Mouse (Mus musculus) heart, embryonic 14.5 days (tissue): Measurements from ENCODE around the gene Gas8. TPM values are rescaled to one million over a fixed set of nuclear protein-coding genes. Genes with fewer than 3 reads are reported as not detected.
"Not testable (repeated sequence)": the region's sequence is repeated elsewhere in the genome, so short reads cannot be mapped to it uniquely, and the experiment has no call there.

ENCODE experiments used
- ATAC-seq: fragments of 200-750 bp; cut with Nextera tagmentation; 2 replicates; pipeline ENCODE4 v1.8.0; 2017; ENCODE audit warnings: low read depth, moderate TSS enrichment; ENCODE audit not compliant: insufficient number of reproducible peaks, insufficient read depth, low FRiP score
- H3K27ac ChIP-seq, 2 experiments: fragments of 200-500 bp in 1 of 2; fragments of 300-500 bp in 1 of 2; sonication (generic) in 1 of 2; replicated peaks in 1 of 2; 2 replicates each; pipeline ENCODE4 v1.5.1; 2012 to 2014; ENCODE audit warnings: low read depth in 2 of 2, low read length in 2 of 2, control low read depth in 1 of 2, mild to moderate bottlenecking in 1 of 2, mixed read lengths in 1 of 2; ENCODE audit not compliant: control insufficient read depth in 1 of 2, insufficient read depth in 1 of 2
- H3K27me3 ChIP-seq: fragments of 300-500 bp; sonication (generic); 2 replicates; pipeline ENCODE4 v1.6.1; 2014; ENCODE audit warnings: mild to moderate bottlenecking, low read length, control low read depth; ENCODE audit not compliant: control insufficient read depth, insufficient read depth
- H3K36me3 ChIP-seq: fragments of 300-500 bp; sonication (generic); 2 replicates; pipeline ENCODE4 v1.6.1; 2014; ENCODE audit warnings: mild to moderate bottlenecking, control low read depth, low read length, mixed read lengths; ENCODE audit not compliant: control insufficient read depth, insufficient read depth
- H3K4me1 ChIP-seq, 2 experiments: fragments of 200-500 bp in 1 of 2; fragments of 300-500 bp in 1 of 2; sonication (generic) in 1 of 2; 2 replicates each; pipeline ENCODE4 v1.6.1; 2012 to 2014; ENCODE audit warnings: low read length in 2 of 2, control low read depth in 1 of 2, mixed read lengths in 1 of 2; ENCODE audit not compliant: control insufficient read depth in 2 of 2, insufficient read depth in 2 of 2
- H3K4me2 ChIP-seq: fragments of 300-500 bp; sonication (generic); 2 replicates; pipeline ENCODE4 v1.6.1; 2014; ENCODE audit warnings: mild to moderate bottlenecking, low read length
- H3K4me3 ChIP-seq, 2 experiments: fragments of 200-500 bp in 1 of 2; fragments of 300-500 bp in 1 of 2; sonication (generic) in 1 of 2; 2 replicates each; pipeline ENCODE4 v1.5.1; 2012 to 2014; ENCODE audit warnings: low read length in 2 of 2, mild to moderate bottlenecking in 2 of 2, control low read depth in 1 of 2, low read depth in 1 of 2, moderate library complexity in 1 of 2; ENCODE audit not compliant: control insufficient read depth in 1 of 2, insufficient read depth in 1 of 2
- H3K9ac ChIP-seq: fragments of 300-500 bp; sonication (generic); 2 replicates; pipeline ENCODE4 v1.6.1; 2014; ENCODE audit warnings: mild to moderate bottlenecking, low read length
- H3K9me3 ChIP-seq: fragments of 300-500 bp; sonication (generic); 2 replicates; pipeline ENCODE4 v1.6.1; 2016; ENCODE audit warnings: low read length, control low read depth; ENCODE audit not compliant: control insufficient read depth
- WGBS: fragments of 180-500 bp; shearing (Covaris S2); extraction: QIAGEN DNeasy Blood & Tissue Kit; methylation state at CpG from one replicate; pipeline ENCODE4 v1.1.7; 2014; 5-methylcytosine and 5-hydroxymethylcytosine counted together
- polyA plus RNA-seq: library from polyadenylated mRNA; unstranded; fragments of >200 nt; fragmentation: Nextera tagmentation; extraction: Ambion mirVana; gene quantifications from 2 replicates; pipeline ENCODE4 v1.2.1, GENCODE M21; 2014

The Gas8 gene
- polyA plus RNA-seq, 1 experiment from 2014 or later = 13.9 TPM

GRCm38 (mm10) chr8:123515540-123515897 is 3.1 kb upstream of the Gas8 start:
- H3K4me2 ChIP-seq = peak overlapping the region; percentile 99
- peaks cover 38% of the 10 kb centered on the region for H3K27me3 ChIP-seq
- no peaks in the 10 kb centered on the region for H3K9me3 ChIP-seq
- H3K27ac ChIP-seq = no peak overlapping the region
- peaks cover 17 to 23% of the 10 kb centered on the region in 2 experiments for H3K4me1 ChIP-seq
- peaks cover 1% of the 10 kb centered on the region for H3K36me3 ChIP-seq
- peak overlapping the region; percentile 23 to 66 for H3K4me3 ChIP-seq
- no peak overlapping the region for H3K9ac ChIP-seq
- 1% methylated on average over 11 of the region's 11 CpGs for WGBS
- ATAC-seq = no peak

- no peaks in the 10 kb centered on the region for H3K9me3 ChIP-seq
- no peak overlapping the region for H3K9ac ChIP-seq
- H3K36me3 ChIP-seq = peaks cover 11% of the 10 kb centered on the region
- peaks cover 17 to 23% of the 10 kb centered on the region in 2 experiments for H3K4me1 ChIP-seq
- H3K27me3 ChIP-seq = peaks cover 38% of the 10 kb centered on the region
- no peak overlapping the region for H3K27ac ChIP-seq
- no peak overlapping the region for H3K4me3 ChIP-seq
- WGBS = 48% methylated on average over 2 of the region's 2 CpGs
- ATAC-seq = no peak
- H3K4me2 ChIP-seq = no peak overlapping the region
These were observed 2.0 kb upstream of the Gas8 start for GRCm38 (mm10) chr8:123516596-123516995.

GRCm38 (mm10) chr8:123518172-123518571 is 462 bp upstream of the Gas8 start:
- peaks cover 33% of the 10 kb centered on the region for H3K27me3 ChIP-seq
- no peak overlapping the region for H3K9ac ChIP-seq
- ATAC-seq = no peak
- peak overlapping the region in 1 of 2 experiments; percentile 17; a peak in 1 of 4 replicates for H3K4me3 ChIP-seq
- no peaks in the 10 kb centered on the region for H3K9me3 ChIP-seq
- peaks cover 17 to 23% of the 10 kb centered on the region in 2 experiments for H3K4me1 ChIP-seq
- peaks cover 20% of the 10 kb centered on the region for H3K36me3 ChIP-seq
- H3K4me2 ChIP-seq = peak overlapping the region; percentile 91
- 34% methylated on average over 10 of the region's 10 CpGs for WGBS
- no peak overlapping the region for H3K27ac ChIP-seq

GRCm38 (mm10) chr8:123520048-123520447 is 1.4 kb downstream of the Gas8 start:
- peaks cover 15% of the 10 kb centered on the region for H3K27me3 ChIP-seq
- not testable (repeated sequence) for H3K4me3 ChIP-seq, H3K9ac ChIP-seq, H3K4me2 ChIP-seq, H3K9me3 ChIP-seq, H3K27ac ChIP-seq, ATAC-seq
- H3K4me1 ChIP-seq = peaks cover 9 to 12% of the 10 kb centered on the region in 2 experiments
- WGBS = 90% methylated on average over 1 of the region's 1 CpGs
- H3K36me3 ChIP-seq = peaks cover 39% of the 10 kb centered on the region

- WGBS = 76% methylated on average over 25 of the region's 25 CpGs
- ATAC-seq = no peak
These were observed 9.3 kb downstream of the Gas8 start for GRCm38 (mm10) chr8:123527720-123528489.

GRCm38 (mm10) chr8:123536242-123536989 is 17.8 kb downstream of the Gas8 start:
- Histone ChIP-seq H3K4me3 (no peak overlapping the region), H3K36me3 (peaks cover 55% of the 10 kb centered on the region), H3K4me2 (no peak overlapping the region), H3K27ac (no peak overlapping the region), H3K4me1 (no peaks in the 10 kb centered on the region), H3K9ac (no peak overlapping the region), H3K9me3 (no peaks in the 10 kb centered on the region), H3K27me3 (peaks cover 8% of the 10 kb centered on the region)
- WGBS = 91% methylated on average over 9 of the region's 9 CpGs
- ATAC-seq = no peak

More at GRCm38 (mm10) chr8:123527720-123528489, 9.3 kb downstream of the Gas8 start:
- no peaks in the 10 kb centered on the region for H3K27me3 ChIP-seq
- H3K36me3 ChIP-seq = peaks cover 98% of the 10 kb centered on the region
- no peak overlapping the region for H3K27ac ChIP-seq
- H3K4me2 ChIP-seq = no peak overlapping the region
- H3K9me3 ChIP-seq = no peaks in the 10 kb centered on the region
- H3K4me3 ChIP-seq = no peak overlapping the region
- H3K4me1 ChIP-seq = no peaks in the 10 kb centered on the region
- H3K9ac ChIP-seq = no peak overlapping the region

GRCm38 (mm10) chr8:123536990-123537380 is 18.4 kb downstream of the Gas8 start:
- H3K9me3 ChIP-seq = no peaks in the 10 kb centered on the region

More at GRCm38 (mm10) chr8:123536990-123537380, 18.4 kb downstream of the Gas8 start:
- Histone ChIP-seq H3K4me1 (no peaks in the 10 kb centered on the region), H3K4me2 (no peak overlapping the region), H3K27me3 (peaks cover 8% of the 10 kb centered on the region), H3K27ac (no peak overlapping the region), H3K4me3 (no peak overlapping the region), H3K36me3 (peaks cover 50% of the 10 kb centered on the region), H3K9ac (no peak overlapping the region)
- no peak for ATAC-seq
- 43% methylated on average over 4 of the region's 10 CpGs for WGBS
